Mouse (Mus musculus): ENCODE results near the gene Epc2. TPM values are rescaled to one million over a fixed set of nuclear protein-coding genes. Genes with fewer than 3 reads are reported as not detected.

The Epc2 gene
- 10 to 100 TPM; 19.4 to 21.7 TPM for total RNA-seq (2021)

GRCm38 (mm10) chr2:49450931-49451636 lies at the start of gene Epc2:
Epc2 (plus strand) TSS chr2:49451486.
- DNase-seq, result peak; percentile 85 to 88
- intact Hi-C loops (cut with DNase I), result no loop called here

GRCm38 (mm10) chr2:49405954-49406353 lies 45.3 kb upstream of the Epc2 start:
- intact Hi-C loops (cut with DNase I), result no loop called here
- DNase-seq, result no peak

DNA sequence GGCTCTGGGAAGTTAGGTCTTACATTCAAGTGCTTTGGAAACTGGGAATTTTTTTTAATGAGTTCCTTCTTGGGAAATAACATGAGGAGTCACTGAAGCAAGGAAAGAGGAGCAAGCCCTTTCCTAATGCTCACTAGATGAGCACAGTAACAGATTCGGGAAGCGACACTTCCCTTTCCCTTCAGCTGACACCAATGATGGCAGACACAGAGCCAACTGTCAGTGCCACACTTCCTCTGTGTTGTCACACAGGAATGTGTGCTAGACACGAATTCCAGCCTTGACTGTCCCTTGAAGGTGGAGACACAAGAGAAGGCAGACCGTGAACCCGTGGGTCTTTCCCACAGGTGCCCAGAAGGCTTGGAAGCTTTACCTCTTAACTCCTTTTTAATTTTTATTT lies 39.6 kb upstream of the Epc2 start:
- no peak for DNase-seq
- intact Hi-C loops (cut with DNase I), result no loop called here

DNA sequence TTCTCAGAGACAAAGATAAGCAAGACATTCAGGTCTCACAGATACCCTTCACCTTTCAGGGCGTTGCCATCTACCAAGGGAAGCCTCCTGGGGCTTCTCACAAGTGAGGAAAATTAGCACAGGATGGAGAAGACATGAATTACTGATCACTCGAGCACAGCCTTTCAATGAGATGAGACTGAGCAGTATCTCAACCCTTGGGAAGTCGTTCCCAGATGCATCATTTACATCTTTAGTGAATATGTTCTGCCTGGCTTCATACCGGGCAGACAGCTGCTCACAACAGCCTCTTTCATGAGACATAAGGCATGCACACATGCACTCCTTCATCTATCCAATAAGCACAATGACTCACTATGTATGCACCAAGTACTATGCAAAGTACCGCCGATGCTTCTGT lies 38.7 kb upstream of the Epc2 start:
- no peak for DNase-seq
- intact Hi-C loops (cut with DNase I), result no loop called here

DNA sequence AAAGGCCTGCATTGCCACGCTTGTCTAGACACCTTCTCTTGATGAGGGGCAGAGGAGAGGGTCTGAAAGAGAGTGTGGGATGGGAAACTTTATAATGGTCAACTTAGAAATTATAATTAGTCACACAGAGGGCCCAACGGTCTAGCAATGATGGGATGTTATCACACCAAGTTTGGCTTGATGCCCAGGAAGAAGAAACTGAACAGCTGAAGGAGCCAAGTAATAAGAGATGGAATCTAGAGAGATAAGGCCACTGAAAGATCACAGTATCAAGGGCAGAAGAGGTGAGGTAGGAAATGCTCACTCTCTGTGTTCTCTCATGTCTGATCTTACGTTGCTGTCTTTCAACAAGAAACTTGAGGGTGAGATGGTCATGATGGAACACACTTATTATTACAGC lies 35.4 kb upstream of the Epc2 start:
- no peak for DNase-seq
- intact Hi-C loops (cut with DNase I), result no loop called here

- intact Hi-C loops (cut with DNase I), result no loop called here
- DNase-seq, result peak in 1 of 2 experiments; percentile 8
These were observed 34.2 kb upstream of the Epc2 start for GRCm38 (mm10) chr2:49417018-49417604.

DNA sequence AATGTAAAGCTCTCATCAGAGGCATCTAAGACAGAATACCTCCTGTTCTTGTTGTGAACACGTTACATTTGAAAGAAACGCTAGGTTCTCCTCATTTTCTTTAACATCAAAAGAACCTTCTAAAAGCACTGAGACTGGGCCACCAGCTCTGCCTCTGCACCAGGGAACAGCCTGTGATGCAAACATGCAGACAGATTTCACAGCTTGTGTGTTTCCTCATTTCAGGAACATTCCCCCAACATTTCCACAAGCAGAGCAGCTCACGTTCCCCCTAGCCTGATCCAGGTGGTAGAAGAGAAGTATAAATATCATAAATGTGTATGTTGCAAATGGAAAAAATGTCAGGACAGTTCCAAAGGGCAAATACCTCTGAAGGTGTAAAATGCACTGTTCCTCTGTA lies 30.9 kb upstream of the Epc2 start:
- DNase-seq, result no peak
- intact Hi-C loops (cut with DNase I), result no loop called here

DNA sequence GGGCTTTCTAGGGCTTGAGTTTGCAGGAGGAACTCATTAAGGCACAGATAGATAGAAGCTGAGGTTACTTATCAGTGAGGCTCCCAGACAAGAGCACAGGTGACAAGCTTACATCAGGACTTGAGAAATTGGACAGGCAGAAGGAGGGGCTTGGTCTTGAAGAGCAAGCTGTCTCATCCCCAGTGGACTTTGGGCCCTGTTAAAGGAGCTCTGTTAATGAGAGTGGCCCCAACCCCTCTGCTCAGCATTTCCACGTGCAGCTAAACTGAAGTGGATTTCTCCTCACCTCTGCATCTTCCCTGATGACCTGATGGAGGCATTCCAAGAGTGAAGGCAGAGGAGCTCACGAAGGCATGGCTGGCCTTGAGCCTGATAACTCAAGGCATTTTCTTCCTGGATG lies 27.4 kb upstream of the Epc2 start:
- intact Hi-C loops (cut with DNase I), result no loop called here
- DNase-seq, result no peak

- no peak for DNase-seq
- intact Hi-C loops (cut with DNase I), result no loop called here
These were observed 26.5 kb upstream of the Epc2 start for GRCm38 (mm10) chr2:49424788-49425187.

DNA sequence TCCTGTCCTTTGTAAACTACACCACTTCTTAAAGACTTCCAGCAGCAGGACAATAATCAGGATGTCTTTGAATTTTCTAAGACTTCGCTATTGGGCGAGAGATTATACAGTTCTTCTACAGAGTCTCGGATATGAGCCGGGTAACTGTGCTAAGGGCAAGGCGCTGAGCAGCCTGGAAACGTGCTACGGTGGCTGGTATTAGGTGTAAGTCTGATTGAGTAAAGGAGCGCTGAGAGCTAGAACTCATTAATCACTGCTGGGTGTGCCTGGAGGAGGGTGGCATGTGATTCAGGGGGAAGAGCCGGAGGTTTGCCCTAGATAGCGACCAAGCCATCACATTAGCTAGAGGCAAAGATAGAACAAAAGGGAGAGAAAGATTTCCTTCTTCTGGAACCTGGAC lies 25.1 kb upstream of the Epc2 start:
- no peak for DNase-seq
- intact Hi-C loops (cut with DNase I), result no loop called here

GRCm38 (mm10) chr2:49431015-49431414 lies 20.3 kb upstream of the Epc2 start:
- intact Hi-C loops (cut with DNase I), result no loop called here
- DNase-seq, result no peak

- DNase-seq, result no peak
- intact Hi-C loops (cut with DNase I), result no loop called here
These were observed 18.1 kb upstream of the Epc2 start for GRCm38 (mm10) chr2:49433211-49433610.

- intact Hi-C loops (cut with DNase I), result no loop called here
- DNase-seq, result no peak
These were observed 5.0 kb upstream of the Epc2 start for GRCm38 (mm10) chr2:49446238-49446637.

DNA sequence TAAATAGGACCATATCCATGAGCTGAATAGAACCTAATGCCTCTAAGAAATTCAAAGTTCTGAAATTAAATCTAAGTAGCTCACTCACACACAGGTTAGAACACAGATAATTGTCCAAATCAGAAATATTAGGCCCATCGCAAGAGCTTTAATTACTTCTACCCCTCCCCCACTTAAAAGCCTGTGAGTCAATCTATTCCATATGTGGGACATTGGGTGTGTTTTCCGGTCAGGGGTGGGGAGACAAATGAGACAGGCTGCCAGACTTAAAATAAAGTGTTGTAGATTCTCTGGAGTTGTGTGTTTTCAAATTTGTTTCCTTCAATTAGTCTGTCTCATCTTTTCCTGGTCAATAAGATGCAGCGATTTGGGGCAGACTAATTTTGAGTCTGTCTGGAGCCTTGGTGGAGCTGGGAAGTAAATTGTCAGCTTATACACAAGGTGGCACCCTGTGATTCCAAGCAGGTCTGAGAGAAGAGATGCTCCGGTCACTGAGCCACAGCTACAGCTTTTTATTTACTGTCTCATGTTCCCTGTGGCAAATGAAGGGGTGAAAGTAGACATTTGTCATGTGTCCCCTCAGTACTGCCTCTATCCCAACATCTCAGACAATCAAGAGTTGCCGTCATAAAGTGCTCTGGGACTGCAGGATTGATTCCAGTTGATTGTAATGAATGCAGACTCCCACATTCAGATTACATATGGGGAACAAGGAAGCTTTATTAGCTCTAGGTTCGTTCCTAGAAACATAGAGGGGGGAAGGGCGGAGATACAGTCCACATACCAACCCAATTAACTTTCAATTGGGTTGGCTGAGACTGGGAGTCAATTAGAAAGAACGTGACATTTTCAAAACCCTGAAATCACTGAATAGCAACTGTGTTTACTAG lies 3.5 kb upstream of the Epc2 start:
- intact Hi-C loops (cut with DNase I), result loop anchor here (2.0 kb wide), 1 partner anchor 279 kb away; no protein-coding TSS in a partner anchor
- DNase-seq, result peak in 1 of 2 experiments; percentile 15

- intact Hi-C loops (cut with DNase I), result no loop called here
- DNase-seq, result no peak
These were observed 819 bp upstream of the Epc2 start for GRCm38 (mm10) chr2:49450467-49450866.

GRCm38 (mm10) chr2:49451637-49452211 lies 438 bp downstream of the Epc2 start:
- DNase-seq, result peak; percentile 94 to 95
- intact Hi-C loops (cut with DNase I), result no loop called here

- intact Hi-C loops (cut with DNase I), result no loop called here
- DNase-seq, result peak; percentile 70 to 81
These were observed 1.3 kb downstream of the Epc2 start for GRCm38 (mm10) chr2:49452451-49453081.

GRCm38 (mm10) chr2:49457797-49458196 lies 6.5 kb downstream of the Epc2 start:
- DNase-seq, result no peak
- intact Hi-C loops (cut with DNase I), result no loop called here

DNA sequence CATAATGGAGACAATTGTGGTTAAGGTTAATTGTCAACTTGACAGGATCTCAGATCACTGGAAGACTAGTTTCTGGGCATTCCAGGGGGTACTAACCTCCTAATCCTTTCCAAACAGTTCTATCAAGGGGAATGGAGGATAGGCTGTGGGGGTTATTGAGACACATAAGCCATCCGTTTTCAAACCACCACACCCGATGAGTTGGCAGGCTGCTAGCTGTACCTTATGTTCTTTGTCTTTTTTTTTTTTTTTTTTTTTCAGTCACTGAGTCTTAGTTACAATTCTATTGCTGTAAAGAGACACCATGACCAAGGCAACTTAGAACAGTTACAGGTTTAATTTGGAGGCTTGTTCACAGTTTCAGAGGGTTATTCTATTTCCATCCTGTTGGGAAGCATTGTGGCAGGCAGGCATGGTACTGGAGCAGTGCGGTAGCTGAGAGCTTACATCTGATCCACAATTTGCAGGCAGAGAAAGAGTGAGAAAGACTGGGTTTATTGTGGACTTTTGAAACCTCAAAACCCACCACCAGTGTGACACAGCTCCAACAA lies 14.5 kb downstream of the Epc2 start:
- no peak for DNase-seq
- intact Hi-C loops (cut with DNase I), result no loop called here

- no peak for DNase-seq
- intact Hi-C loops (cut with DNase I), result no loop called here
These were observed 15.8 kb downstream of the Epc2 start for GRCm38 (mm10) chr2:49467038-49467437.
